Mouse (Mus musculus) mouse trophoblast stem cell (cell line): ENCODE measurements around the gene 1190005I06Rik.

Source experiments
- in situ Hi-C, 2 experiments: fragments of 300-500 bp; cut with MseI, MboI; formaldehyde crosslinking; loops; 2 replicates in 1 of 2; 3 replicates in 1 of 2; pipeline ENCODE4 v1.15.1; 2025

1190005I06Rik gene

GRCm38 (mm10) chr8:120580336-120581000, 67.0 kb downstream of the 1190005I06Rik start:
- in situ Hi-C loops, result no loop called here

- in situ Hi-C loops, result no loop called here
These were observed 69.6 kb downstream of the 1190005I06Rik start for GRCm38 (mm10) chr8:120577821-120578220.

GRCm38 (mm10) chr8:120575801-120576200, 71.6 kb downstream of the 1190005I06Rik start:
- in situ Hi-C loops, result no loop called here

GRCm38 (mm10) chr8:120574941-120575340, 72.5 kb downstream of the 1190005I06Rik start:
- in situ Hi-C loops, result no loop called here

GRCm38 (mm10) chr8:120573866-120574265, 73.6 kb downstream of the 1190005I06Rik start:
- in situ Hi-C loops, result no loop called here

- in situ Hi-C loops, result no loop called here
These were observed 74.9 kb downstream of the 1190005I06Rik start for GRCm38 (mm10) chr8:120572534-120572933.

- in situ Hi-C loops, result no loop called here
These were observed 75.9 kb downstream of the 1190005I06Rik start for GRCm38 (mm10) chr8:120571561-120571960.

GRCm38 (mm10) chr8:120569939-120570715, 77.3 kb downstream of the 1190005I06Rik start:
- in situ Hi-C loops, result no loop called here

- in situ Hi-C loops, result no loop called here
These were observed 78.3 kb downstream of the 1190005I06Rik start for GRCm38 (mm10) chr8:120569123-120569522.

GRCm38 (mm10) chr8:120568164-120568798, 79.2 kb downstream of the 1190005I06Rik start:
- in situ Hi-C loops, result no loop called here

- in situ Hi-C loops, result no loop called here
These were observed 79.7 kb downstream of the 1190005I06Rik start for GRCm38 (mm10) chr8:120567731-120568130.

GRCm38 (mm10) chr8:120566681-120567080, 80.8 kb downstream of the 1190005I06Rik start:
- in situ Hi-C loops, result no loop called here

GRCm38 (mm10) chr8:120565151-120565711, 82.2 kb downstream of the 1190005I06Rik start:
- in situ Hi-C loops, result no loop called here

GRCm38 (mm10) chr8:120563851-120564837, 83.3 kb downstream of the 1190005I06Rik start:
- in situ Hi-C loops, result no loop called here

- in situ Hi-C loops, result no loop called here
These were observed 84.1 kb downstream of the 1190005I06Rik start for GRCm38 (mm10) chr8:120563348-120563724.

GRCm38 (mm10) chr8:120562680-120563347, 84.6 kb downstream of the 1190005I06Rik start:
- in situ Hi-C loops, result no loop called here

- in situ Hi-C loops, result no loop called here
These were observed 85.6 kb downstream of the 1190005I06Rik start for GRCm38 (mm10) chr8:120561539-120562435.

- in situ Hi-C loops, result no loop called here
These were observed 86.9 kb downstream of the 1190005I06Rik start for GRCm38 (mm10) chr8:120560535-120560934.

GRCm38 (mm10) chr8:120559654-120560053, 87.8 kb downstream of the 1190005I06Rik start:
- in situ Hi-C loops, result no loop called here
